In the genomic region with DNA sequence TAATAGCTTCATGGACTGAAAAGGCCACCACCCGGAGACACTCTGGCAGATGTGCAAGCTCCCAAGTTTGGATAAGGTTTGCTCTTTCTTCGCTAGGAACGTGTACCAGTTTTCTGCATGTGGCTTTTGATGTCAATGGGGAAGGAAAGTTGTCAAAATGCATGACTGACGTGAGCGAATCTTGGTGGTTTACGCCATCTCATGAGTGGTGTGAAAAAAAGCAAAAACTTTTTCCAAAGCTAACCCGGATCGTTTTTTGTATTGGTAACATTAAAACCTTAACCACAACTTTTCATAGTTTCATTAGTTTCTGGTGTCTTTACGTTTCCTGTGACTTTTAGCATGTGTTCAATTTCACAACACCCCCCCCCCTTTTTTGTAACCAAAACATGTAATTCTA, we compare ENCODE assay signal across 16 mouse cellular contexts.
"Had no signal": no experiment of that assay in that cellular context is flagged by ENCODE, and none has a peak within 500 bp of the region (broad histone marks: within the 10 kb centered on the region; RNA-seq: fewer than 3 reads in every experiment).

No protein-coding gene starts in this region.

- H3K27ac ChIP-seq: kidney, postnatal 0 days; limb, embryonic 12.5 days; liver, embryonic 13.5 days; lung, embryonic 15.5 days; midbrain, embryonic 13.5 days; neural tube, embryonic 12.5 days; stomach, postnatal 0 days had no signal

- DNase-seq: kidney, adult 9 months; kidney, postnatal 36 days; layer of hippocampus, adult 9-11 months; layer of hippocampus, postnatal 36 days; liver; liver, embryonic 13.5 days; liver, postnatal 0 days; retina, postnatal 1 day; right cerebral cortex, postnatal 4 days; thymus, adult 18-20 months had no signal

- H3K4me1 ChIP-seq: liver, embryonic 13.5 days; lung, embryonic 15.5 days; midbrain, embryonic 13.5 days; neural tube, embryonic 12.5 days had no signal

- H3K27me3 ChIP-seq: limb, embryonic 12.5 days; liver, embryonic 13.5 days; lung, embryonic 15.5 days; midbrain, embryonic 13.5 days; neural tube, embryonic 12.5 days had no signal

- H3K4me3 ChIP-seq: limb, embryonic 12.5 days; liver, embryonic 13.5 days; lung, embryonic 15.5 days; midbrain, embryonic 13.5 days; neural tube, embryonic 12.5 days had no signal
